In the genomic region with DNA sequence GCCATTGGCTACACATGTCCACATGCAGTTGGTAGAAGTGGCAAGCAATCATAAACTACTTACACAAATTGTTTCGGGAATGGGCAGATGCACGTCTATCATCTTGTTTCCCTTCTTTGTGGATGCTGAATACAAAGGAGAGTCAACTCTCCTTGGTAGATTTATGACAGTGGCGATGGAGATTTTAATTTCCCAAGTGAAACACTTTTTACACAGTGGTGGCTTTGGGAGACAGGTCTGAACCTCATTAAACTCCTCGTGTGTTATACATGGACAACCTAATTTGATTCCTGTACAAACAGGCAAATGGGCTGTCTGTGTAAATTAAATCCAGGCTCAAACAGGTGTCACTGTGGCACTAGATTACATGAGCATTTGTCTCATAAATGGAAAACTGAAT, we compare ENCODE assay signal across 21 mouse cellular contexts.
"Had no signal": no experiment of that assay in that cellular context is flagged by ENCODE, and none has a peak within 500 bp of the region (broad histone marks: within the 10 kb centered on the region; RNA-seq: fewer than 3 reads in every experiment).

No protein-coding gene starts in this region.

- H3K4me1 ChIP-seq: intestine, embryonic 15.5 days; kidney, embryonic 15.5 days; limb, embryonic 13.5 days; liver, embryonic 12.5 days; liver, embryonic 15.5 days; lung, embryonic 15.5 days; midbrain, embryonic 15.5 days had no signal

- H3K4me2 ChIP-seq: intestine, embryonic 15.5 days; kidney, embryonic 15.5 days; limb, embryonic 13.5 days; liver, embryonic 12.5 days; liver, embryonic 15.5 days; lung, embryonic 15.5 days; midbrain, embryonic 11.5 days; midbrain, embryonic 15.5 days had no signal

- H3K9me3 ChIP-seq: intestine, embryonic 15.5 days; kidney, embryonic 15.5 days; limb, embryonic 10.5 days; limb, embryonic 13.5 days; liver, embryonic 12.5 days; liver, embryonic 15.5 days; lung, embryonic 15.5 days; midbrain, embryonic 15.5 days had no signal

- H3K27me3 ChIP-seq: intestine, embryonic 15.5 days; kidney, embryonic 15.5 days; limb, embryonic 13.5 days; liver, embryonic 12.5 days; liver, embryonic 15.5 days; lung, embryonic 15.5 days; midbrain, embryonic 15.5 days had no signal

- ATAC-seq: intestine, embryonic 15.5 days; liver, embryonic 12.5 days; midbrain, embryonic 15.5 days had no signal

- H3K36me3 ChIP-seq: intestine, embryonic 15.5 days; kidney, embryonic 15.5 days; limb, embryonic 10.5 days; limb, embryonic 13.5 days; liver, embryonic 12.5 days; liver, embryonic 15.5 days; lung, embryonic 15.5 days; midbrain, embryonic 15.5 days had no signal

- H3K9ac ChIP-seq: intestine, embryonic 15.5 days; kidney, embryonic 15.5 days; limb, embryonic 13.5 days; liver, embryonic 12.5 days; liver, embryonic 15.5 days; lung, embryonic 15.5 days; midbrain, embryonic 15.5 days had no signal

- H3K27ac ChIP-seq: intestine, embryonic 15.5 days; kidney, embryonic 15.5 days; limb, embryonic 10.5 days; limb, embryonic 13.5 days; liver, embryonic 12.5 days; liver, embryonic 15.5 days; lung, embryonic 15.5 days; midbrain, embryonic 15.5 days; stomach, postnatal 0 days had no signal

- DNase-seq: kidney, adult 11 months; kidney, adult 8-10 months; kidney, postnatal 10 days; liver; lung, adult 18-20 months; lung, postnatal 10 days; lung, postnatal 4 days; thymus, adult 2 months; thymus, postnatal 14 days; thymus, postnatal 4 days had no signal

- H3K4me3 ChIP-seq: intestine, embryonic 15.5 days; kidney, embryonic 15.5 days; limb, embryonic 10.5 days; limb, embryonic 13.5 days; liver, embryonic 12.5 days; liver, embryonic 15.5 days; lung, embryonic 15.5 days; midbrain, embryonic 15.5 days; myocyte had no signal
